Mouse (Mus musculus): ENCODE data around the gene Cnih3. TPM values are rescaled to one million over a fixed set of nuclear protein-coding genes. Genes with fewer than 3 reads are reported as not detected.

Gene Cnih3
- polyA plus RNA-seq, 1 experiment = 0.37 TPM

GRCm38 (mm10) chr1:181327636-181328420 is 24.6 kb upstream of the Cnih3 start:
- Histone ChIP-seq H3K36me3 (ENCODE audit: control insufficient read depth, insufficient read depth) (no peaks in the 10 kb centered on the region), H3K27me3 (ENCODE audit: control insufficient read depth, insufficient read depth, insufficient read length) (no peaks in the 10 kb centered on the region), H3ac (ENCODE audit: control insufficient read depth, insufficient read length) (no peak overlapping the region), H3K4me2 (ENCODE audit: low read depth) (no peak overlapping the region), H3K4me3 (no peak overlapping the region), H3K79me2 (ENCODE audit: control insufficient read depth, insufficient read depth) (no peaks in the 10 kb centered on the region)
- TF ChIP-seq TCF12 (IDR thresholded peaks at IDR 0.05; ENCODE audit: insufficient read depth, poor library complexity, severe bottlenecking) = no peak
- no peak for TF ChIP-seq MYOG (IDR thresholded peaks at IDR 0.05; ENCODE audit: control insufficient read depth in 1 of 3, insufficient read depth in 1 of 3, insufficient read length in 2 of 3, low read depth in 2 of 3)
- no peak for TF ChIP-seq POLR2A (IDR thresholded peaks at IDR 0.05; ENCODE audit: insufficient read length, low read depth)
- no peak for TF ChIP-seq USF1 (IDR thresholded peaks at IDR 0.05; ENCODE audit: low read depth)
- TF ChIP-seq CEBPB (IDR thresholded peaks at IDR 0.05; ENCODE audit: insufficient read depth, poor library complexity, severe bottlenecking) = no peak
- no peak for TF ChIP-seq POLR2AphosphoS2 (IDR thresholded peaks at IDR 0.05; ENCODE audit: insufficient read length, low read depth)

GRCm38 (mm10) chr1:181329110-181329509 is 23.3 kb upstream of the Cnih3 start:
- Histone ChIP-seq H3K79me2 (ENCODE audit: control insufficient read depth, insufficient read depth) (no peaks in the 10 kb centered on the region), H3K4me3 (no peak overlapping the region), H3ac (ENCODE audit: control insufficient read depth, insufficient read length) (no peak overlapping the region), H3K36me3 (ENCODE audit: control insufficient read depth, insufficient read depth) (no peaks in the 10 kb centered on the region), H3K27me3 (ENCODE audit: control insufficient read depth, insufficient read depth, insufficient read length) (no peaks in the 10 kb centered on the region), H3K4me2 (ENCODE audit: low read depth) (no peak overlapping the region)
- TF ChIP-seq USF1 (IDR thresholded peaks at IDR 0.05; ENCODE audit: low read depth) = no peak
- TF ChIP-seq POLR2A (IDR thresholded peaks at IDR 0.05; ENCODE audit: insufficient read length, low read depth) = no peak
- TF ChIP-seq MYOG (IDR thresholded peaks at IDR 0.05; ENCODE audit: control insufficient read depth in 1 of 3, insufficient read depth in 1 of 3, insufficient read length in 2 of 3, low read depth in 2 of 3) = no peak
- TF ChIP-seq TCF12 (IDR thresholded peaks at IDR 0.05; ENCODE audit: insufficient read depth, poor library complexity, severe bottlenecking) = no peak
- no peak for TF ChIP-seq POLR2AphosphoS2 (IDR thresholded peaks at IDR 0.05; ENCODE audit: insufficient read length, low read depth)
- TF ChIP-seq MAX (IDR thresholded peaks at IDR 0.05; ENCODE audit: low read depth) = no peak
- TF ChIP-seq CEBPB (IDR thresholded peaks at IDR 0.05; ENCODE audit: insufficient read depth, poor library complexity, severe bottlenecking) = no peak
- no peak for TF ChIP-seq TCF3 (IDR thresholded peaks at IDR 0.05; ENCODE audit: insufficient read length, low read depth)
- no peak for TF ChIP-seq E2F4 (IDR thresholded peaks at IDR 0.05; ENCODE audit: insufficient read depth)
- no peak for TF ChIP-seq SRF (IDR thresholded peaks at IDR 0.05; ENCODE audit: control insufficient read depth, insufficient read length, low read depth)
- TF ChIP-seq MYOD1 (IDR thresholded peaks at IDR 0.05; ENCODE audit: control insufficient read depth in 1 of 3, insufficient read length in 2 of 3, low read depth in 2 of 3) = no peak
- no peak for TF ChIP-seq REST (IDR thresholded peaks at IDR 0.05; ENCODE audit: insufficient read depth, insufficient read length)

GRCm38 (mm10) chr1:181332597-181332996 is 19.8 kb upstream of the Cnih3 start:
- peak overlapping the region; percentile 10 for H3K4me2 ChIP-seq (ENCODE audit: low read depth)
- H3K36me3 ChIP-seq (ENCODE audit: control insufficient read depth, insufficient read depth) = no peaks in the 10 kb centered on the region
- H3K27me3 ChIP-seq (ENCODE audit: control insufficient read depth, insufficient read depth, insufficient read length) = no peaks in the 10 kb centered on the region
- no peaks in the 10 kb centered on the region for H3K79me2 ChIP-seq (ENCODE audit: control insufficient read depth, insufficient read depth)
- H3K4me3 ChIP-seq = no peak overlapping the region
- TF ChIP-seq CEBPB (IDR thresholded peaks at IDR 0.05; ENCODE audit: insufficient read depth, poor library complexity, severe bottlenecking) (peak; percentile 59; the same call in 1 of the 2 replicates), MYOD1 (IDR thresholded peaks at IDR 0.05; ENCODE audit: control insufficient read depth in 1 of 3, insufficient read length in 2 of 3, low read depth in 2 of 3) (peak in 1 of 3 experiments; percentile 42), TCF12 (IDR thresholded peaks at IDR 0.05; ENCODE audit: insufficient read depth, poor library complexity, severe bottlenecking) (no peak)
- H3ac ChIP-seq (ENCODE audit: control insufficient read depth, insufficient read length) = no peak overlapping the region

GRCm38 (mm10) chr1:181334329-181335018 is 18.0 kb upstream of the Cnih3 start:
- H3K27me3 ChIP-seq (ENCODE audit: control insufficient read depth, insufficient read depth, insufficient read length) = no peaks in the 10 kb centered on the region
- TF ChIP-seq TCF12 (IDR thresholded peaks at IDR 0.05; ENCODE audit: insufficient read depth, poor library complexity, severe bottlenecking) (no peak), MYOD1 (IDR thresholded peaks at IDR 0.05; ENCODE audit: control insufficient read depth in 1 of 3, insufficient read length in 2 of 3, low read depth in 2 of 3) (no peak), SRF (IDR thresholded peaks at IDR 0.05; ENCODE audit: control insufficient read depth, insufficient read length, low read depth) (no peak), E2F4 (IDR thresholded peaks at IDR 0.05; ENCODE audit: insufficient read depth) (no peak), USF1 (IDR thresholded peaks at IDR 0.05; ENCODE audit: low read depth) (no peak), POLR2A (IDR thresholded peaks at IDR 0.05; ENCODE audit: insufficient read length, low read depth) (no peak), POLR2AphosphoS2 (IDR thresholded peaks at IDR 0.05; ENCODE audit: insufficient read length, low read depth) (no peak), MYOG (IDR thresholded peaks at IDR 0.05; ENCODE audit: control insufficient read depth in 1 of 3, insufficient read depth in 1 of 3, insufficient read length in 2 of 3, low read depth in 2 of 3) (no peak), TCF3 (IDR thresholded peaks at IDR 0.05; ENCODE audit: insufficient read length, low read depth) (no peak), MAX (IDR thresholded peaks at IDR 0.05; ENCODE audit: low read depth) (no peak), CEBPB (IDR thresholded peaks at IDR 0.05; ENCODE audit: insufficient read depth, poor library complexity, severe bottlenecking) (no peak), REST (IDR thresholded peaks at IDR 0.05; ENCODE audit: insufficient read depth, insufficient read length) (no peak)
- no peak overlapping the region for H3ac ChIP-seq (ENCODE audit: control insufficient read depth, insufficient read length)
- H3K36me3 ChIP-seq (ENCODE audit: control insufficient read depth, insufficient read depth) = no peaks in the 10 kb centered on the region
- no peak overlapping the region for H3K4me2 ChIP-seq (ENCODE audit: low read depth)
- H3K79me2 ChIP-seq (ENCODE audit: control insufficient read depth, insufficient read depth) = no peaks in the 10 kb centered on the region
- no peak overlapping the region for H3K4me3 ChIP-seq
